ENCODE assay signal across 16 mouse cellular contexts in genomic region chr4:32218371-32218770, GRCm38 (mm10).
"Had no signal": no experiment of that assay in that cellular context is flagged by ENCODE, and none has a peak within 500 bp of the region (broad histone marks: within the 10 kb centered on the region; RNA-seq: fewer than 3 reads in every experiment).

No protein-coding gene starts in this region.

- DNase-seq: liver, postnatal 0 days; lung, postnatal 14 days; lung, postnatal 36 days; thymus, adult 2 months; thymus, postnatal 25 days; thymus, postnatal 4 days had no signal

- ATAC-seq: liver, postnatal 0 days; lung, postnatal 0 days; midbrain, embryonic 13.5 days; midbrain, embryonic 15.5 days had no signal

- H3K4me1 ChIP-seq: liver, embryonic 15.5 days; stomach, embryonic 15.5 days had no signal

- H3K4me3 ChIP-seq: liver, embryonic 15.5 days; megakaryocyte, embryonic 14.5 days; midbrain, embryonic 13.5 days; midbrain, embryonic 15.5 days; neural tube, embryonic 12.5 days; stomach, embryonic 15.5 days had no signal

- H3K4me2 ChIP-seq: liver, embryonic 15.5 days; midbrain, embryonic 11.5 days; midbrain, embryonic 13.5 days; midbrain, embryonic 15.5 days; neural tube, embryonic 12.5 days; stomach, embryonic 15.5 days had no signal

- H3K27me3 ChIP-seq: midbrain, embryonic 15.5 days; neural tube, embryonic 12.5 days; stomach, embryonic 15.5 days had no signal

- H3K9me3 ChIP-seq: liver, embryonic 15.5 days; megakaryocyte, embryonic 14.5 days; midbrain, embryonic 13.5 days; midbrain, embryonic 15.5 days; neural tube, embryonic 12.5 days; stomach, embryonic 15.5 days had no signal

- H3K9ac ChIP-seq: liver, embryonic 15.5 days; liver, postnatal 0 days; midbrain, embryonic 13.5 days; midbrain, embryonic 15.5 days; neural tube, embryonic 12.5 days; stomach, embryonic 15.5 days had no signal

- H3K27ac ChIP-seq: liver, embryonic 15.5 days; macrophage; midbrain, embryonic 13.5 days; midbrain, embryonic 15.5 days; neural tube, embryonic 12.5 days; stomach, embryonic 15.5 days; stomach, postnatal 0 days had no signal

- H3K36me3 ChIP-seq: liver, embryonic 15.5 days; midbrain, embryonic 13.5 days; midbrain, embryonic 15.5 days; neural tube, embryonic 12.5 days; stomach, embryonic 15.5 days had no signal
